Mouse (Mus musculus): ENCODE results near the gene Gad1.

- TF ChIP-seq CTCF (IDR thresholded peaks at IDR 0.05; ENCODE audit: low read depth, low read length) (no peak), EP300 (IDR thresholded peaks at IDR 0.05; ENCODE audit: insufficient read depth, low read depth, low read length) (no peak), POLR2A (IDR thresholded peaks at IDR 0.05; ENCODE audit: insufficient read depth, low read length) (no peak)
Observed at GRCm38 (mm10) chr2:70572251-70572650, 19.4 kb downstream of the Gad1 start.
